Mouse (Mus musculus) forebrain, embryonic 10.5 days (tissue): ENCODE results near the gene BC028528. TPM values are rescaled to one million over a fixed set of nuclear protein-coding genes. Genes with fewer than 3 reads are reported as not detected.

ENCODE experiments used
- DNase-seq: peaks from one replicate; pipeline ENCODE4 v3.0.0-alpha.2; 2017; ENCODE audit warnings: low spot score; ENCODE audit errors: extremely low spot score
- H3K27ac ChIP-seq: fragments of 300-500 bp; sonication (generic); 2 replicates; pipeline ENCODE4 v1.5.1; 2016; ENCODE audit warnings: mild to moderate bottlenecking
- H3K27me3 ChIP-seq: fragments of 300-500 bp; sonication (generic); 2 replicates; pipeline ENCODE4 v1.6.1; 2016; ENCODE audit warnings: mild to moderate bottlenecking; ENCODE audit not compliant: poor library complexity, severe bottlenecking
- H3K36me3 ChIP-seq: fragments of 300-500 bp; sonication (generic); replicated peaks from 2 replicates; pipeline ENCODE4 v1.6.1; 2016; ENCODE audit warnings: mild to moderate bottlenecking, moderate library complexity
- H3K4me1 ChIP-seq: fragments of 300-500 bp; sonication (generic); 2 replicates; pipeline ENCODE4 v1.6.1; 2016
- H3K4me3 ChIP-seq: fragments of 300-500 bp; sonication (generic); 2 replicates; pipeline ENCODE4 v1.5.1; 2016; ENCODE audit warnings: mild to moderate bottlenecking, moderate library complexity
- H3K9me3 ChIP-seq: fragments of 300-500 bp; sonication (generic); 2 replicates; pipeline ENCODE4 v1.6.1; 2016; ENCODE audit warnings: mild to moderate bottlenecking, moderate library complexity
- WGBS: fragments of 180-500 bp; shearing (Covaris S2); methylation state at CpG from one replicate; pipeline ENCODE4 v1.1.7; 2016; 5-methylcytosine and 5-hydroxymethylcytosine counted together
- polyA plus RNA-seq: library from polyadenylated mRNA; unstranded; fragments of >200 nt; fragmentation: Nextera tagmentation; extraction: Ambion mirVana; gene quantifications from 2 replicates; pipeline ENCODE4 v1.2.1, GENCODE M21; 2016

BC028528 gene
- 7.2 and 7.6 TPM in 2 replicates for polyA plus RNA-seq

- DNase-seq, result no peak
- H3K9me3 ChIP-seq, result no peaks in the 10 kb centered on the region
- peaks cover 16% of the 10 kb centered on the region for H3K27me3 ChIP-seq
- H3K4me1 ChIP-seq, result peaks cover 44% of the 10 kb centered on the region
- H3K27ac ChIP-seq, result peak within 1 kb of the TSS; percentile 84
- peak within 1 kb of the TSS; percentile 24 for H3K4me3 ChIP-seq
- WGBS, result 33% methylated on average over 12 of the region's 12 CpGs
- peaks cover 7% of the 10 kb centered on the region for H3K36me3 ChIP-seq
Measured at GRCm38 (mm10) chr3:95891211-95892065, at the start of gene BC028528. BC028528 (minus strand) TSS chr3:95892005.

GRCm38 (mm10) chr3:95938835-95939234 lies 47.0 kb upstream of the BC028528 start:
- 92% methylated on average over 15 of the region's 15 CpGs for WGBS
- H3K27ac ChIP-seq, result no peak overlapping the region
- no peaks in the 10 kb centered on the region for H3K27me3 ChIP-seq
- no peaks in the 10 kb centered on the region for H3K9me3 ChIP-seq
- no peaks in the 10 kb centered on the region for H3K4me1 ChIP-seq
- H3K36me3 ChIP-seq, result peaks cover 98% of the 10 kb centered on the region
- DNase-seq, result no peak
- H3K4me3 ChIP-seq, result no peak overlapping the region

GRCm38 (mm10) chr3:95938217-95938616 lies 46.4 kb upstream of the BC028528 start:
- H3K4me1 ChIP-seq, result no peaks in the 10 kb centered on the region
- WGBS, result 95% methylated on average over 8 of the region's 8 CpGs
- no peak for DNase-seq
- no peak overlapping the region for H3K4me3 ChIP-seq
- H3K36me3 ChIP-seq, result peaks cover 98% of the 10 kb centered on the region
- no peaks in the 10 kb centered on the region for H3K9me3 ChIP-seq
- no peak overlapping the region for H3K27ac ChIP-seq
- H3K27me3 ChIP-seq, result no peaks in the 10 kb centered on the region

- Histone ChIP-seq H3K27me3 (no peaks in the 10 kb centered on the region), H3K27ac (no peak overlapping the region), H3K4me3 (no peak overlapping the region), H3K9me3 (no peaks in the 10 kb centered on the region), H3K36me3 (peaks cover 76% of the 10 kb centered on the region), H3K4me1 (peaks cover 25% of the 10 kb centered on the region)
- DNase-seq, result no peak
- WGBS, result 96% methylated on average over 1 of the region's 1 CpGs
Measured at GRCm38 (mm10) chr3:95934448-95934847, 42.6 kb upstream of the BC028528 start.

- peaks cover 64% of the 10 kb centered on the region for H3K36me3 ChIP-seq
Measured at GRCm38 (mm10) chr3:95933111-95933750, 41.4 kb upstream of the BC028528 start.

GRCm38 (mm10) chr3:95932566-95932965 lies 40.8 kb upstream of the BC028528 start:
- WGBS, result 94% methylated on average over 7 of the region's 7 CpGs
- H3K27ac ChIP-seq, result no peak overlapping the region
- peaks cover 58% of the 10 kb centered on the region for H3K36me3 ChIP-seq
- no peaks in the 10 kb centered on the region for H3K27me3 ChIP-seq
- H3K9me3 ChIP-seq, result no peaks in the 10 kb centered on the region
- no peak for DNase-seq
- peak overlapping the region; percentile 20; the same call in 1 of the 2 replicates for H3K4me3 ChIP-seq
- H3K4me1 ChIP-seq, result peaks cover 25% of the 10 kb centered on the region

More at GRCm38 (mm10) chr3:95933111-95933750, 41.4 kb upstream of the BC028528 start:
- no peaks in the 10 kb centered on the region for H3K27me3 ChIP-seq
- DNase-seq, result no peak
- 96% methylated on average over 7 of the region's 7 CpGs for WGBS
- no peaks in the 10 kb centered on the region for H3K9me3 ChIP-seq
- no peak overlapping the region for H3K27ac ChIP-seq
- H3K4me3 ChIP-seq, result no peak overlapping the region
- peaks cover 25% of the 10 kb centered on the region for H3K4me1 ChIP-seq

GRCm38 (mm10) chr3:95932157-95932556 lies 40.4 kb upstream of the BC028528 start:
- 63% methylated on average over 1 of the region's 1 CpGs for WGBS
- no peaks in the 10 kb centered on the region for H3K9me3 ChIP-seq
- DNase-seq, result no peak
- H3K27ac ChIP-seq, result no peak overlapping the region
- H3K36me3 ChIP-seq, result peaks cover 53% of the 10 kb centered on the region
- peak overlapping the region; percentile 20; the same call in 1 of the 2 replicates for H3K4me3 ChIP-seq
- H3K4me1 ChIP-seq, result peaks cover 25% of the 10 kb centered on the region
- no peaks in the 10 kb centered on the region for H3K27me3 ChIP-seq

- Histone ChIP-seq H3K9me3 (no peaks in the 10 kb centered on the region), H3K27ac (no peak overlapping the region), H3K36me3 (peaks cover 47% of the 10 kb centered on the region), H3K27me3 (no peaks in the 10 kb centered on the region), H3K4me1 (peaks cover 25% of the 10 kb centered on the region), H3K4me3 (peak overlapping the region; percentile 94; the same call in 1 of the 2 replicates)
- DNase-seq, result no peak
- WGBS, result 91% methylated on average over 1 of the region's 1 CpGs
Measured at GRCm38 (mm10) chr3:95931471-95931870, 39.7 kb upstream of the BC028528 start.

- H3K36me3 ChIP-seq, result peaks cover 38% of the 10 kb centered on the region
- no peaks in the 10 kb centered on the region for H3K9me3 ChIP-seq
- peak overlapping the region; percentile 94 for H3K4me3 ChIP-seq
- WGBS, result 10% methylated on average over 5 of the region's 5 CpGs
- H3K27me3 ChIP-seq, result no peaks in the 10 kb centered on the region
- H3K27ac ChIP-seq, result peak overlapping the region; percentile 99
- no peak for DNase-seq
- peaks cover 25% of the 10 kb centered on the region for H3K4me1 ChIP-seq
Measured at GRCm38 (mm10) chr3:95930471-95930789, 38.6 kb upstream of the BC028528 start.

- under 1% methylated on average over 105 of the region's 105 CpGs for WGBS
Measured at GRCm38 (mm10) chr3:95929581-95930470, 38.0 kb upstream of the BC028528 start.

GRCm38 (mm10) chr3:95928658-95929503 lies 37.1 kb upstream of the BC028528 start, which contains the start of gene Anp32e:
Anp32e (plus strand) TSS chr3:95929246.
- H3K27ac ChIP-seq, result peak within 1 kb of the TSS; percentile 99
- WGBS, result under 1% methylated on average over 49 of the region's 49 CpGs
- peak within 1 kb of the TSS; percentile 94 for H3K4me3 ChIP-seq
- peaks cover 25% of the 10 kb centered on the region for H3K4me1 ChIP-seq
- H3K36me3 ChIP-seq, result peaks cover 23% of the 10 kb centered on the region
- peak; percentile 96 for DNase-seq
- H3K9me3 ChIP-seq, result no peaks in the 10 kb centered on the region
- no peaks in the 10 kb centered on the region for H3K27me3 ChIP-seq

More at GRCm38 (mm10) chr3:95929581-95930470, 38.0 kb upstream of the BC028528 start:
- no peaks in the 10 kb centered on the region for H3K27me3 ChIP-seq
- peak; percentile 61 for DNase-seq
- peak overlapping the region; percentile 94 for H3K4me3 ChIP-seq
- H3K4me1 ChIP-seq, result peaks cover 25% of the 10 kb centered on the region
- H3K9me3 ChIP-seq, result no peaks in the 10 kb centered on the region
- H3K36me3 ChIP-seq, result peaks cover 32% of the 10 kb centered on the region
- H3K27ac ChIP-seq, result peak overlapping the region; percentile 99
